Mouse (Mus musculus) 416B (cell line): ENCODE measurements around the gene Macc1.

Source experiments
- DNase-seq: peaks from one replicate; pipeline ENCODE4 v3.0.0; 2011; ENCODE audit warnings: low read depth

Gene Macc1

GRCm38 (mm10) chr12:119483922-119484631 is 170.0 kb downstream of the Macc1 start:
- no peak for DNase-seq

GRCm38 (mm10) chr12:119511145-119511544 is 197.1 kb downstream of the Macc1 start:
- DNase-seq, result peak; percentile 10
